Mouse (Mus musculus): ENCODE measurements around the gene Isl2. TPM values are rescaled to one million over a fixed set of nuclear protein-coding genes. Genes with fewer than 3 reads are reported as not detected.

The Isl2 gene
- not detected for total RNA-seq (2021)
- long read RNA-seq, experiment 1: 0 reads
- long read RNA-seq, experiment 2: 0 reads

DNA sequence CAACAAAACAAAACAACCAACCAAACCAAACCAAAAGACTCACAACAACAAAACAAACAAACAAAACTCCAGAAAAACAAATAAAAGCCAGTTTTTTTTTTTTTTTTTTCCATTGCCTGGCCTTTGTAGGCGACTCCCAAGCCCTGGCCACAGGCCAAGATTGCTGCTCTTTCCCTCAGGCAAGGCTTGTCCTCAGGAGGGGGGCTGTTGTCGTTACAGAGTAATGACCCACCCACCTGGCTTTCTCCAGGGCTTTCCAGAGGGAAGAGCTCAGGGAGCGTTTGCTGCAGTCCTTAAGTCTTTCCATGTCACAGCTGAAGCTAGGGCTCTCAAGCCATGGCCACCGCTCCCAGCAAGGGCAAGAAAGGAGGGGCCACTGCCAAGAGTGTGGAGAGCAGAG is at the start of gene Isl2:
Gene Isl2, plus strand, starts transcription at position 296 of the 400 bp plus-strand sequence.
- DNase-seq: no peak

DNA sequence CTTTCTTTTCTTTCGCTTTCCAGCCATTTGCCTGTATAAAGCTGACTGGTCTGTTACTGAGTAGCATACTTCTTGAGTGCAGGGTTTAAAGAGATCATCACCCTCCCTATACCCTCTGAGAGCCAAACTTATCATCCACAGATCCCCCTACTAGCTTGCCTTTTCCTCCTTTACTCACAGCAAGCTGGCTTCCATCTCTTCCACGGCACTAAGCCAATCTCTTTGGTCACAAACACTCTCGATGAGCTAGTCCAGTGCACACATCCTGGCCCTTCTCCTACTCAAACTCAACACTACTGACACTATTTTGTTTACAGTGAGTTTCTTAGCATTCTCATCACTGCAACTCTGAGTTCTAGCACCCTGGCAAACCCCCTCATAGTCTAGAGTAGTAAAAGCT is 30.6 kb upstream of the Isl2 start:
- DNase-seq: peak; percentile 21

DNA sequence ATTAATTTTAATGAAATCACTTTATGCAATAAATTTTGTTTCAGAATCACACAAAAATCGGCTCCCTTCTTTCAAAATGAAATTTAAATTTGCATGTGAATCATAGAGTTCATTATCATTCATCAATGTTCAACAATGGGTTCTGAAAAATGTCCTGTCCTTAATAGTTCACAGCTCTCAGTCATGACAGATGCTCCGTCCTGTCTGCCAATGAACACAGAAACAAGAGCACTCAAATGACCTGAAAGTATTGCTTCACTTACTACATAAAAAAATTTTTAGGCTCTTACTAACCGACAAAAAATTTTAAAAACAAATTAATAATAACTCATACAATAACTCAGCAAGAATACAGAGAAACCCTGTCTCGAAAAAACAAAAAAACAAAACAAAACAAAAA is 29.8 kb upstream of the Isl2 start:
- peak; percentile 14 for DNase-seq

DNA sequence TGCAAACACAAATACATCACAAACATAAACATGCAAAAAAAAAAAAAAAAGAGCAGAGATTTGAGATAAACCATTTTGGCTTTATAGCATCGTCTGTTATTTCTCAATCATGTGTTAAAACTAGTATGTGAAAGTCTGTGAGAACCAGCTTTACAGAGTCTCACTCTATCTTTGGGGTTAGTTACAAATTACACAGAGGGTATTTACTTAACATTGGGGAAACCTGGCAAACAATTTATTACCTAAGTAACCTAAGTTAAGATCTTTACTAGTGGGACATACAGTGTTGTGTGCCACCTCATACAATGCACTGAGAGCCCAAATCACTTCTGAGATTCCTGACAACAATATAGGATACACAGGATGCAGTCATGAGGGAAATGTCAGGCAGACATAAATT is 28.7 kb upstream of the Isl2 start:
- DNase-seq: no peak

DNA sequence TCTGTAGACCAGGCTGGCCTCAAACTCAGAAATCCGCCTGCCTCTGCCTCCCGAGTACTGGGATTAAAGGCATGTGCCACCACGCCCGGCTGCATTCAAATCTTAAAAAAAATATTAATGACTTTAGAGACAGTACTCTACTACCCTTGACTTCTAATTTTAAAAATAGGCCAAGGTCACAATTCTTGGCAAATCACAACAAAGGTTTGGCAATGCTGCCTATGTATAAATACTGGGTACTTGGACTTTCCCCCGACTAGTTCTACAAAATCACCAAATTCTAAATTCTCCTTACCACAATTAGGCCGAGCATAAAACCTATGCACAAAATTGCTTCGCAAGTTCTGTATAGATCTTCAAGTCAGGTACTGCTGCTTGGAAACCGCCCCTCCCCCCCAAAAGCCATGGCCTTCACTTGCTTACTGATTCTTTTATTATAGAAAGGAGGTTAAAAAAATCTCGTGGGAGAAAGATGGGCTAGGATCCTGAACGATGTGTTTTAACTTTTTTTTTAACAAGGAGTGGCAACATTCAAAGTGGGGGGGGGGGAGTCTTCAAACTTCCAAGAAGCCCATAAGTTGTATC is 27.7 kb upstream of the Isl2 start:
- DNase-seq: no peak

DNA sequence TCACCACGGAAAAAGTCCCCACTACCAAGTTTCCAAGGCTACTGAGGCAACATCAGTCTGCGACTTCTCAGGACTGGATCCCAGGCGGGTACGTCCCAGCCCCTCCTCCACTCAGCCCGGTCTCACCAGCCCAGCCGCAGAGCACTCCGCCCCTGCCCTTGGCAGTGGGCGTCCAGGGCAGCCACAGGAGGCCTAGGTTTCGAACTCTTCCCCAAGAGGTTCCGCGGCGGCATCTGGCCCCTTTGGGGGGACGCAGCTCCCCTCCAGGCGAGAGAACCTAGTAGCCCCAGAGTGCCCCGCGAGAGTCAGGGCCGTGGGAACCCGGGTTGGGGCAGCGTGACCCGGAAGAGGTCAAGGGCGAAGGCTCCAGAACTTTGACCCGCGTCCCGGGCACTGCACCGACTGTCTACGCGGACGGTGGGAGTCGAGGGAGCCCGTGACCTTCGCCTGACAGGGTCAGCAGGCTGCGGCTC is 26.9 kb upstream of the Isl2 start:
- DNase-seq: no peak

DNA sequence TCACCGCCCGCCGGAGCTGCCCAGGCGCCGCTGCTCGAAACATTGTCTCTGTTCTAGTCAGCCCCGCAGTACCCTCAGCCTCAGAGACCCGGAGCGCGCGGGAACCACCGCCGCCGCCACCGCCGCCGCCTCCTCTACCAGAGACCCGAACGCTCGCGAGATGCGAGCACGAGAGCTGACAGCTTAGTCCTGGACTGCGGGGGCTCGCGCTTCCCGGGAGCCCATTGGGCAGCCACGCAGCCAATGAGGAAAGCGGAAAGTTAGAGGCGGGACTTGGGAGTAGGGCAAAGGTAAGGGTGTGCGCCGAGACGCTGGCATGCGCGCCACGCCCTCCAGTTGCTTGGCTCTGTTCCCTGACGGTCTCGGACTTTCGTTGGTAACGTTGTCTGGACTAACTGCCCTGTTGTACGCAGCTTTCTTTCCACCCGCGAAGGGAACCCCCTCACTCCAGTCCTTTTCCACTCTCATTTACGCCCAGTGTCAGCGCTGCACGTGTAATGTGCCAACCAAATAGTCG is 26.4 kb upstream of the Isl2 start, which contains the start of gene Etfa:
Gene Etfa, minus strand, starts transcription at position 217 of the 517 bp plus-strand sequence.
- DNase-seq: peak; percentile 97

DNA sequence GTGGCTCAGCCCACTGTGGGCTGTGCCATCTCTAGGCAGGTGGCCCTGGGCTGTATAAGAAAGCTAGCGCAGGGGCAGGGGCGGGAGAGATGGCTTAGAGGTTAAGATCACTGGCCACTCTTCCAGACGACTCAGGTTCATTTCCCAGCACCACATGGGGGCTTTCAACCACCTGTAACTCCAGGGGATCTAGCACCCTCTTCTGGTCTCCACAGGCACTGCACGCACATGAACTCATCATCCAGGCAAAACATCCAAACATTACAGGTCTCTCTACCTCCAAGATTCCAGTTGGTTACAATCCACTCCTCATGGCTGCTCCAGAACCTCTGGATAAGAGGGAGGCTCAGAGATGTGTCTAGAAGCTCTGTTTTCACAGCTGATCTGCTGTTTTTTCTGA is 12.8 kb upstream of the Isl2 start:
- DNase-seq: no peak

DNA sequence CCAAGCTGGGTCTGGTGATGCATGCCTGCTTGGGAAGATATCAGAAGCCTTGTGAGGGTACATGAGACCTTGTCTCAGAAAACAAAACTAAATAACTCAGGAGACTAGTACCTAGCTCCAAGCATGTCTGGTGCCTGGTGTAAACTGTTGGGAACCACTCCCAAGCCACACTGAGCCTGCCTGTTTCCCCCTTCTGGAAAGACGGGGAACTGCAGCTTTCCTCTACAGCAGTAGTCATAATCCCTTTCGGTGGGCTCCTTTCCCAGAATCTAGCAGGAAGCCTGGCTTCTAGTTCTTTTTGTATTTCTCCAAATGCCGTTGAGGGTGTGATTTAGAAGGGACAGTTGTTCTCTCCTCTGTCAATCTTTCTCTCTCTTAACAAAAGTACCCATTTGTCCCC is 2.6 kb upstream of the Isl2 start:
- DNase-seq: no peak

DNA sequence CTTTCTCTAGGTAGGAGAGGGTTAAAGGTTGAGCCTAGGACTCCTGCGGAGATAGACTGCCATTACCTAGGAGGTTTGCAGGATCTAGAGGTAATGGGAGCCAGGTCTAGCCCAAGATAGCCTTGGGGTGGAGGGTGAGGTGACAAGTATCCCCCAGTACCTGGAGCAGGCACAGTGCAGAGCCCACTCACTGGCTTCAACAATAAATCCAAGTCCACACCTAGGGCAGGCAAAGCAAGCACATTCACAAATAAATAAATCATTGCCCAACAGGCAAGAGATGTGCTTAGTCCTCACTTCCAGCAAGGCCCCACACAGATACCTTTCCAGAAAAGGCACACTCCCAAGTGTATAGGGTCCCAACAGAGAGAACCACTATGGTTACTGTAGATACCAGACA is 534 bp downstream of the Isl2 start:
- no peak for DNase-seq

DNA sequence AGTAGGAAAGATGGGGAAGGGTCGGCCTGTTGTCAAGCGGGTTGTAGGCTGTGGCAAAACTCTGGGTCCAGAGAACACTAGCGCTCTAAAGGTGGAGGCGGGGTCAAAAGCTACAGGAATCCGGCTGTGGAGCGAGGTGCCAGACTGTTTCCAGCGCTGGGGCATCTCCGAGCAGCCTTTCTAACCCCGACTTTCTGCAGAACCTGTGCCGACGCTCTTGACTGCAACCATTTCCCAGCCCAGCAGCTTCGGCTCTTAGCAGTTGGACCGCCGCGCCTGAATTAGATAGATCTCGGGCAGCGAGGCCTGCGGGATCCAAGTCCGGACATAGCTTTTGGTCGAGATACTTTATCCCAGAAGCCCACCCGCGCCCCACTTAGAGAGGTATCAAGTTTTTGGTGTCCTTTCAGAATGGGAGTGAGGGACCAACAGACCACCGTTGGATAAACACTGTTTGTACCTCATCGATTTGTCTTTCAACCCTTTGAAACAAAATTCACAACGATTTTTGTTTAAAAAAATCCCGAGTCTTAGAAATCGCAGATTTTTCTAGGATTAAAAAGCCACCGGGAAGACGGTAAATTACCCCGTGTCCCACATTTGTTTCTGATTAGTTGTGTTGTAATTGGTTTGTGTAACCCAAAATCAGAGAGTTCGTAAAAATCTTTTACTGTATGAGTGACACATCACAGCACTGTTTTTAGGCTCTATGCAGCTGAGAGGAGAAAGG is 1.4 kb downstream of the Isl2 start:
- no peak for DNase-seq

DNA sequence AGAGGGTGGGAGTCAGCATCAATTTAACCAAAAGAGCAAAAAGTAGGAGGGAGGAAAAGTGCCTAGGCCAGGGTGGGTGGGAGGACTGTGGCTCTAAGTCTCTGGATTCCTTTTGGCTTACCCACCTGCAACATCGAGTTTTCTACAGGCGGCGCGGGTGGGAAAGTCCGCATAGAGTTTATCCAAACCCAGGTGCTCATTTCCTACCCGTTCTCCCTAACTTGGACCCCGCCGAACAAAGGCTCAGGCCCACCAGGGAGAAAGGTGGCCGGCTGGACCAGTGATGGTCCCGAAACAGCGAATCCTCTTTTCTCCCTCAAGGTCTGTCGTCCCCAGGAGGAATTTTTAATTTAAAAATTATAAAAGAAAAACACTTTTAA is 1.9 kb downstream of the Isl2 start:
- no peak for DNase-seq

DNA sequence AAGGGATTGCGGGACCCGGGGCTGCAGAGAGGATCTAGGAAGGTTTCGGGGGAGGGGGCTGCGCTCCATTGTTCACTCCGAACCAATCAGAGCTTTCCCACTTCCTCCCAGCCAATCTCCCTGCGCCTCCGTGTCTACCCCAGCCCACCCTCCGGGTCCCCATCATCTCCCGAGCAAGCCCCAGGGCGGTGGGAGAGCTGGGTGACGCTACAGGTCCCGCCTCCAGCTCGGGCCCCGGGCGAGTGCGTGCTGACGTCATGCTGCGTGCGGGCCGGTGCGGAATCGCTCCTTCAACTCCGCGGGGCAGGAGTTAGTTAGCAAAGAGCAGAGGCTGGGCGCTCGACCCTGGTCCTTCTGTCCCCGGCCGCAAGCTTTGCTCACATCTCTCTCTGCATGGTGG is 2.4 kb downstream of the Isl2 start:
- peak; percentile 28 for DNase-seq

DNA sequence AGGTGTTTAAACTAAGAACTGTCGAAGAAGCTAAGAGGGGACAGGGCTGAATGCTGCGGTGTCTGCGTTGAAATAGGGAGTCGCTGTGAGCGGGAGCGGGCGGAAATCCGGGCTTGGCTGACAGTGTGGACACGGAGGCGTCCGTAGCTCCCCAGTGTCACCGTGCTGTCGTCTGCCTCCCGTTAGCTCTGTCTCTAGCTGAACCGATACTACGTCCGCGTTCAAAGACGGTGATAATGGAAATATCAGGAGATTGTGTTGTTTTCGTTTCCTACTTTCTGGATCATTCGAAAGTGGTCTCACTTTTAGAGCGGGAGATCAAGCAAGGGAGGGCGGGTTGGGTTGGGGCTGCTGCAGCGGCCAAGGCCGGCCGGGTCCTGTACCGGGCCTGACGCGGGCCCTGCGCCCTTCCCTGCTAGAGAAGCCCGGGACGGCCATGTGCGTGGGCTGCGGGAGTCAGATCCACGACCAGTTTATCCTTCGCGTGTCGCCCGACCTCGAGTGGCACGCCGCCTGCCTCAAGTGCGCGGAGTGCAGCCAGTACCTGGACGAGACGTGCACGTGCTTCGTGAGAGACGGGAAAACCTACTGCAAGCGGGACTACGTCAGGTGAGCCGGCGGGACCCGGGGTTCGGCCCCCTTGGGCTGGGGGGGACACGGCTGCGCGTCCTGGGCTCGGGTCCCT is 3.4 kb downstream of the Isl2 start:
- no peak for DNase-seq

DNA sequence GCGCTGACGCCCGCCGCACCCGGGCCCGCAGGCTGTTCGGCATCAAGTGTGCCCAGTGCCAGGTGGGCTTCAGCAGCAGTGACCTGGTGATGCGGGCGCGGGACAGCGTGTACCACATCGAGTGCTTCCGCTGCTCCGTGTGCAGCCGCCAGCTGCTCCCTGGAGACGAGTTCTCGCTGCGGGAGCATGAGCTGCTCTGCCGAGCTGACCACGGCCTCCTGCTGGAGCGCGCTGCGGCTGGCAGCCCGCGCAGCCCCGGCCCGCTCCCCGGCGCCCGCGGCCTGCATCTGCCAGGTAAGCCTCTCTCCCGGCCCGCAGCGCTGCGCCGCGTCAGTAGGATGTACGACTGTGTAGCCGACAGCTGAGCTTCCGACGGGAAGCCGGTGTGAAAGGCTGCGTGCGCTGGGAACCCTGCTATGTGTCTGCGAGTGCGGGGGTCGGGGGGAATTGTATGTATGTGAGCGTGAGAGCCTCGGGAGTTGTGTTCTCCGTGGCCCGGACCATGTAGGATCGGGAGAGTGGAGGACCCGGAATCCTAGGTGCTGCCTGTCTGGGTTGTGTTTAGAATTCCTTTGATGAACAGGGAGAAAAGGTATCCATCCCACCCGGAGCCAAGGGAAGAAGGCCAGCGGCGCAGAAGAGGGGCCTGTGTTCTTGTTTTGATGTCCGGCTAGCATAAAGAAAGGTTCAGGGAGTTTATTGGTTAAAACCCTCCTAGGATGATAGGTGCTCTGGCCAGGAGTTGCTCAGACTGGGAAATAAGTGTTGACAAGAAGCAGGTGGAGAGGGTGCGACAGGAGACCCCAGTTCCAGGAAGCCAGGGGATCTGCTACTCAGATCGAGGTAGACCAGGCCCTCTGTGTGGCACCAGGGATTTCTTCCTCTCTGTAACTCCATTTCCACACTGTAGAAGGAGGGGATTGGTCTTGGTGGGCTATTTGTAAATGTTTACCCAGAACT is 4.2 kb downstream of the Isl2 start:
- no peak for DNase-seq

DNA sequence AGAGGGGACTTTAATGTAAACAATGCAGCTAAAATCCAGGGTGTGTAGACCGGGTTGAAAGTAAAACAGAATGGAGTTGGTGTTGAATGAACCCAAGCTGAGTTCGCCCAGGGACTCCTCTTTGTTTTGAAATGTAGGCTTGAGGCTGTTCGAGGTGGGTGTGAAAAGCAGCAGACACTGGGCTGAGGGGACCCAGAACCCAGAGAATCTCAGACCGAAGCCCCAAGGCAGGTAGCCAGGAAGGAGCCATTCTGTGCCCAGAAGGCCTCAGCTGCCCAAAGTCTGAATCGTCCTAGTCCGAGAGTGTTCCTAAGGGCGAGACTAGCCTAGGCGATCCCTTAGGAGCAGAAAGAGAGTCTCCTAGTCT is 4.8 kb downstream of the Isl2 start:
- no peak for DNase-seq

DNA sequence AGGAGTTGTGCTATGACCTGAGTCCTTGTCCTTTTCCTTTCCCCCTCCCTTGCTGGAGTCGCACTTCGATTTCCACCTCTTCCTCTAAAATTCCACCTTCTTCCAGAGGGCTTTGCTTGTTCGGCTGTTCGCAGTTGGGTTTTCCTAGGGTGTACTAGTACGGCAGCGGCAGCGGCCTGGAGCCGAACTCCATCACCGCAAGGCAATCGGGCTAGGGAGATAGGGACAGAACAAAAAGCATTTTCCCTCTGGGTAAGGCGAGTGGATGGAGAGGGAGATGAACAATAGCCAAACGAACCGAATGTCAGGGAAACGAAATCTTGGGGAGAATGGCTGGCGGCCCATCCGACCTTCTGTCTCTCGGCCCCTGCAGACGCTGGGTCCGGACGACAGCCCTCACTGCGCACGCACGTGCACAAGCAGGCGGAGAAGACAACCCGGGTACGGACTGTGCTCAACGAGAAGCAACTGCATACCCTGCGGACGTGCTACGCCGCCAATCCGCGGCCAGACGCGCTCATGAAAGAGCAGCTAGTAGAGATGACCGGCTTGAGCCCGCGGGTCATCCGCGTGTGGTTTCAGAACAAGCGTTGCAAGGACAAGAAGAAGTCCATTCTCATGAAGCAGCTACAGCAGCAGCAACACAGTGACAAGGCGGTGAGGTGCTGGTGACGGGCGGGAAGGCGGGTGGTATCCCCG is 5.4 kb downstream of the Isl2 start:
- DNase-seq: peak; percentile 21

DNA sequence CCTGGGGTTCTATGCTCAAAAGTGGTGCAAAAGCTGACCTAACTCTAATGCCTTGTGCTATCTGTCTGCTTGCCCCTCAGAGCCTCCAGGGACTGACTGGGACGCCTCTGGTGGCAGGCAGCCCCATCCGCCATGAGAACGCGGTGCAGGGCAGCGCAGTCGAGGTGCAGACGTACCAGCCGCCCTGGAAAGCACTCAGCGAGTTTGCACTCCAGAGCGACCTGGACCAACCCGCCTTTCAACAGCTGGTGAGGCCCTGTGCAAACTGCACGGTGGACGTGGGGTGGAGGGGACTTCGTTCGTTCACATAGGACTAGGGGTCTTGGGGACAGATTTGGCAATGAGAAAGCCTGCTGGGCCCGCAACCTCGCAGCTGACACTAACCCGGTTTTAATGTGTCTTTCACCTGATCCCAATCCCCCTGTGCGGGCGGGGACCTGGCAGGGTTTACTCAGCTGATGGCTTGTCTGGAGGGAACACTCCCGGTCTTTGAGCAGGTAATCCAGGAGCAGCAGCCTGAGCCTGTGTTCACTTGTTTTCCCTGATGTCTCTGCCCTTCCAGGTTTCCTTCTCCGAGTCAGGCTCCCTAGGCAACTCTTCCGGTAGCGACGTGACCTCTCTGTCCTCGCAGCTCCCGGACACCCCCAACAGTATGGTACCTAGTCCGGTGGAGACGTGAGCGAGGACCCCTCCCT is 6.5 kb downstream of the Isl2 start:
- no peak for DNase-seq

DNA sequence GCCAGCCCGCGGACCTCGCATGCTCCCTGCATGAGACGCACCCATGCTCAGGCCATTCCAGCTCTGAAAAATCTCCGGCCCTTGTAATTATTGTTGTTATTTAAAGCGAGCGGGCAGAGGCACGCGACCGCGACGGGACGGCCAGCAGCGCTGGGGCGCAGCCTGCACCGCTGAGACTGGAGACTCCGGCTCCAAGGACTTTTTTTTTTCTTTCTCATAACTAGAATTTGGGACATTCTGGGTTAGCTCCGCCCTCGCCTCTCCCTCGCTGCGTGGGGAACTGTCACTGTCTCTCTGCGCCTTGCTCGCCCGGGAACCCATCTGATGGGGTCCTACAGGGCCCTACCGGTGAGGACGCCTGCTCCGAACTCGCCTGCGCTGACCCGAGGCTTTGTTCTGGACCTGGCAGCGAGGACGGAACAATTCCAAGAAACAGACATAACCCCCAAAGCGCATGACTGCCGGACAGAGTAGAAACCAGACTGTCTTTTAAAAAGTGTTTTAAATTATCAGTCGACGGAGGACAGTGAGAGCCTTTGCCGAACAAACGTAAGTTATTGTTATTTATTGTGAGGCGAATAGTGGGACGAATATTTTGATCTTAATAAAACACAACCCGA is 7.2 kb downstream of the Isl2 start:
- no peak for DNase-seq
